Mouse (Mus musculus): ENCODE data around the gene Six5.
A peak's percentile ranks its signal among the peaks of the same experiment; 100 is the strongest.

- TF ChIP-seq EP300 (IDR thresholded peaks at IDR 0.05) (no peak), CTCF (IDR thresholded peaks at IDR 0.05) (peak; percentile 72)
Observed at GRCm38 (mm10) chr7:19073504-19073903, 20.9 kb upstream of the Six5 start.

Measured in lung, postnatal 0 days (tissue).